Mouse (Mus musculus): ENCODE results near the gene Gnptg. TPM values are rescaled to one million over a fixed set of nuclear protein-coding genes. Genes with fewer than 3 reads are reported as not detected.

The Gnptg gene
- 99.6 and 110 TPM in 2 replicates for polyA plus RNA-seq (2015; fragmentation: Nextera tagmentation; extraction: Ambion mirVana)

DNA sequence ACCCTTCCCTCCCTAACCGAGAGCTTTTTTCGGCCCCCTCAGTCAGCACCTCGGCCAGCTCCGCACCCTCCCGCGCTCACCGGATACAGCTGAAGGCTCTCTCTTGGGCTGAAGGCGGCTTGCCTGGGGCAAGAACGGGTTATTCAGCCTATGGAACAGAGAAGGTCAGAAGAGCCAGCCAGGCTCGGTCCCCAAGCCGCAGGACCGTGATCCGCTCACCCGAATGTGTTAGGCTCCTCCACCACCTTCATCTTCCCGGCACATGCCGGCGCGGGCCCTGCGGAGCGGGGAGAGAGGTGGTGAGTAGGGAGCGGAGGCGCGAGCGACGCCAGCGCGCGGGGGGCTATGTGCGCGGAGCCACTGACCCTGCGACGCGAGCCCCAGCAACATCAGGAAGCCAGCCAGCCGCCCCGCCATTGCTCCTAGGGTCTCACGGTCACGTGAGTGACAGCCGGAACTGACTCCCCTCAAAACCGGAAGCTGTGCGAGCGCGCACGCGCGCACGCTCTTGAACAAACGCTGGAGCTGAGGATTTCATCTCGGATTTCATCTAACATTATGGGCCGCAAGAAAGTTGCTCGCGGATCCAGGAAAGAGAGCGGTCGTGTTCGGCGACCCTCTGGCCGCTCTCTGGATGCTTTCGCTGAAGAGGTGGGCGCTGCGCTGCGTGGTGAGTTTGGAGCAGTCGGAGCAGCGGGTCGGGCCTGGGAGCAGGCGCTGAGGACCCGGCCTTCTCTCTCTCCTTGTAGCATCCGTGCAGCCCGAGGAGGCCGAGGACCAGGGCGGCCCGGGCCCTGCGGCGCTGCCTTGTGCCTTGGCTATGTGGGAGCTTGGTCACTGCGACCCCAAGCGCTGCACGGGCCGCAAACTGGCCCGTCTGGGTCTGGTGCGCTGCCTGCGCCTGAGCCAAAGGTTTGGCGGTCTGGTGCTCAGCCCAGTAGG, at the start of gene Gnptg, which contains the start of gene Tsr3:
Gene Gnptg (minus strand): TSS at position 430 of the 942 bp plus-strand sequence.
Gene Tsr3 (plus strand): TSS at position 476 of the 942 bp plus-strand sequence.
- Histone ChIP-seq H3K27ac (replicated peaks) (peak within 1 kb of the TSS; percentile 86), H3K9me3 (replicated peaks) (no peaks in the 10 kb centered on the region), H3K36me3 (peaks cover 55% of the 10 kb centered on the region), H3K27me3 (replicated peaks) (no peaks in the 10 kb centered on the region), H3K4me3 (replicated peaks) (peak within 1 kb of the TSS; percentile 100), H3K4me2 (peak within 1 kb of the TSS; percentile 95), H3K4me1 (peaks cover 28% of the 10 kb centered on the region), H3K9ac (replicated peaks) (peak within 1 kb of the TSS; percentile 99)
- WGBS = under 1% methylated on average over 80 of the region's 80 CpGs
- peak; percentile 88 for ATAC-seq (ENCODE audit: low FRiP score)

DNA sequence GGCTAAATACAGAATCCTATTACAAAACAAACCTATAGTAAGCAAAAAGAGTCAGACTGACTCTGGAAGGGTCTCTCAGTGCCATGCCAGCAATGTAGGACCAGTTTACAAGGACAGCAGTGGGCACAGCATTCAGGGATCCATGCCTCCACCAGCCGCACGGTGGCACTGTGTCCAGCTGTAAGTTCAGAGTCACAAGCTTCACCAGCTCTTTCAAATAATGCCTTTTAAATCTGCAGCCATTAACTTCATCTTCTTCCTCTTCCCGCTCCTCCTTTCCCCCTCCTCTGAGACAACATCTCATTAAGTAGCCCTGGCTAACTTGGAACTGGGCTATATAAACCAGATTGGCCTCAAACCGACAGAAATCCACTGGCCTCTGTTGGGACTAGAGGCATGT, 48.9 kb upstream of the Gnptg start:
- no peak for ATAC-seq (ENCODE audit: low FRiP score)
- no peaks in the 10 kb centered on the region for H3K36me3 ChIP-seq
- no peaks in the 10 kb centered on the region for H3K4me1 ChIP-seq
- no peaks in the 10 kb centered on the region for H3K27me3 ChIP-seq (replicated peaks)
- 16% methylated on average over 4 of the region's 4 CpGs for WGBS
- no peaks in the 10 kb centered on the region for H3K9me3 ChIP-seq (replicated peaks)
- H3K4me3 ChIP-seq (replicated peaks) = no peak overlapping the region
- no peak overlapping the region for H3K27ac ChIP-seq (replicated peaks)
- H3K4me2 ChIP-seq = no peak overlapping the region
- no peak overlapping the region for H3K9ac ChIP-seq (replicated peaks)

DNA sequence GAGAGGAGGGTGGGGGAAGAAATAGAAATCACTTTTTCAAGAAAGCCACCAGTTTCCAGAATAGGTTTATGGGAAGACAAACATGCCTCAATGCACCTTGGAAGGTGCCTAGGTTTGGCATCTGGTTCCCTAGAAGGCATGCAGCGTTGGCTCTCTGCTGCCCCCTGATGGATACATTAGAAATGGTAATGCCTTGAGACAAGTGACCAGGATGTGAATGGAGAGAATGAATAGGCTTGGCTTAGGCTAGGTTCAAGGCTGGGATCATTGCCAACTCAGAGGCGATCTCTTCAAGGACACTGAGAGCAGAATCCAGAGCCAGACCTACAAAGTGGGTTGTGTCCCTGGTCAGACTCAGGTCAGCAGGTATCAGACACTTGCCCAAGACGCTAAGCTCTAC, 45.1 kb upstream of the Gnptg start:
- Histone ChIP-seq H3K4me3 (replicated peaks) (no peak overlapping the region), H3K27me3 (replicated peaks) (no peaks in the 10 kb centered on the region), H3K9ac (replicated peaks) (no peak overlapping the region), H3K4me1 (no peaks in the 10 kb centered on the region), H3K36me3 (no peaks in the 10 kb centered on the region), H3K9me3 (replicated peaks) (no peaks in the 10 kb centered on the region), H3K4me2 (no peak overlapping the region), H3K27ac (replicated peaks) (no peak overlapping the region)
- WGBS = 29% methylated on average over 3 of the region's 3 CpGs
- ATAC-seq (ENCODE audit: low FRiP score) = no peak

DNA sequence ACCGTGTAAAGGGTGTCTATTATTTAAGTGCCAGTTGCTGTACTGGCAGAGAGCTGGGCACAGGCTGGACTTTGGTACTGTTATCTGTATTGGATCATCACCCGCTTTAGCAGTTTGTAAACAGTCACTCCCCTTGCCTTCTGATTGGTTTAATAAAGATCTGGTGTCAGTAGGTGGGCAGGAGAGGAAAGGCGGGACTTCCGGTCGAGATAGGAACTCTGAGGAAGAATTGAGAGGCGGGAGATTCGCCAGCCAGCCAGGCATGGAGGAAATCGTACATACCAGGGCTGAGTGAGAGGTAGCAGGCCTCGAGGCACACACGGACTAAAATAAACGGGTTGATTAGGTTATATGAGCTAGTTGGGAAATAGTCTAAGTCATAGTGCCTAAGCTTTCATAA, 42.2 kb upstream of the Gnptg start:
- H3K9me3 ChIP-seq (replicated peaks) = no peaks in the 10 kb centered on the region
- H3K4me1 ChIP-seq = no peaks in the 10 kb centered on the region
- peak overlapping the region; percentile 13; the same call in 1 of the 2 replicates for H3K4me2 ChIP-seq
- no peak overlapping the region for H3K9ac ChIP-seq (replicated peaks)
- ATAC-seq (ENCODE audit: low FRiP score) = no peak
- H3K27me3 ChIP-seq (replicated peaks) = peaks cover 2% of the 10 kb centered on the region; the same call in 1 of the 2 replicates
- WGBS = 54% methylated on average over 11 of the region's 11 CpGs
- H3K36me3 ChIP-seq = no peaks in the 10 kb centered on the region
- H3K27ac ChIP-seq (replicated peaks) = no peak overlapping the region
- no peak overlapping the region for H3K4me3 ChIP-seq (replicated peaks)

DNA sequence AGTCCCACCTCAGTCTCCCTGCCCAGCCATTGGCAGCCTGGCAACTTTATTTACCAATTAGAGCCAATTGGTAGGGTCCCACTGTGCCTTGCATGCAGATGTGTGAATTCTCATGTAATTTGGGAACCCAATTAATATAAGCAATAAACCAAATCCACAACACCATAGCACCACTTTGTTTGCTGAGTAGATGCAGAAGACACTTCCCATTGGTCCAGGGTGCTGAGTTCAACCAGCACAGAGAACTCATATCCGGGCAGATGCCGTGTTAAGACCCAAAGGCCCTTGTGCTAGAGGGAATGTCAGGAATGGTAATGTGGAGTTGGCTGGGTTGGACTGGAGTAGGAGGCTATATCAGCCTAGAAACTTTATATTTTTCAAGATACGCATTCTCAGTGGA, 35.9 kb upstream of the Gnptg start:
- peaks cover 26% of the 10 kb centered on the region for H3K4me1 ChIP-seq
- H3K27me3 ChIP-seq (replicated peaks) = peaks cover 2% of the 10 kb centered on the region; the same call in 1 of the 2 replicates
- H3K9ac ChIP-seq (replicated peaks) = no peak overlapping the region
- no peak overlapping the region for H3K4me3 ChIP-seq (replicated peaks)
- no peak for ATAC-seq (ENCODE audit: low FRiP score)
- no peaks in the 10 kb centered on the region for H3K9me3 ChIP-seq (replicated peaks)
- H3K4me2 ChIP-seq = no peak overlapping the region
- no peak overlapping the region for H3K27ac ChIP-seq (replicated peaks)
- no peaks in the 10 kb centered on the region for H3K36me3 ChIP-seq
- WGBS = 89% methylated on average over 3 of the region's 3 CpGs

DNA sequence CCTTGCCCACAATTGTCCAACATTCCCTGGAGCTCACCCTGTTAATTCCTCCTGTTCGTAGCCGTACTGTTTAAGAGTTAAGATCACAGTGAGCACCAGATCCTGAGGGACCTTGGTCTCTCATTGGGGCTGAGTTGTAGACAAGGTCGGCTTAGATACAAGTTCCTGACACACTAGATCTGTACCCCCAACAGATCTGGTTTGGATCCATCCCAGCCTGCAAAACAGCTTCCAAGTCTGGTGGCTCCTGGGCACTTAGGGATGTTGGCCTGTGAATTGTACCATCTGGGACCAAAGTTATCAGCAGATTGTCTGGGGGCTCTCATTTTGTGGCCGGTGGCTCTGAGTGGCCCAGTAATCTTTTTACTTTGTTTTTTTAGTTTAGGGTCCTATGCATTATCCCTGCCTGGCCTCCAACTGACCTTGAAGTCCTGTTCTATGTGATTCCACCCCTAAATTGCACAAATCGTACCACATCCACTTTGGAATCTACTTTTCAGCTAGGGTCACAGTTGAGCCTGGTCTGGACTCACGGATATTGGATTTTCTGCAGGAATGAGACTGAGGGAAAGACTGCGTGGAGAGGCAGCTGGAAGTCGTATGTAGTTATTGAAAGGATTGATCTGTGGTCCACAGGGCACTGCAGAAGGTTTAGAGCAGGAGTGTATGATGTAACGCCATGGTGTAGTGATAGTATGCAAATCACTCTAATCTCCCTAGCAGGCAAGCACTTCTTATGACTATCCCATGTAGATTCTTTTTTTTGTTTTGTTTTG, 34.8 kb upstream of the Gnptg start, which contains the start of gene Ube2i:
Gene Ube2i (minus strand): TSS at position 52 of the 776 bp plus-strand sequence.
- WGBS = 81% methylated on average over 9 of the region's 9 CpGs
- Histone ChIP-seq H3K36me3 (no peaks in the 10 kb centered on the region), H3K27ac (replicated peaks) (peak within 1 kb of the TSS; percentile 99), H3K9ac (replicated peaks) (peak within 1 kb of the TSS; percentile 79), H3K4me1 (peaks cover 36% of the 10 kb centered on the region), H3K27me3 (replicated peaks) (peaks cover 2% of the 10 kb centered on the region; the same call in 1 of the 2 replicates), H3K4me3 (replicated peaks) (peak within 1 kb of the TSS; percentile 74), H3K4me2 (peak within 1 kb of the TSS; percentile 56), H3K9me3 (replicated peaks) (no peaks in the 10 kb centered on the region)
- ATAC-seq (ENCODE audit: low FRiP score) = no peak

DNA sequence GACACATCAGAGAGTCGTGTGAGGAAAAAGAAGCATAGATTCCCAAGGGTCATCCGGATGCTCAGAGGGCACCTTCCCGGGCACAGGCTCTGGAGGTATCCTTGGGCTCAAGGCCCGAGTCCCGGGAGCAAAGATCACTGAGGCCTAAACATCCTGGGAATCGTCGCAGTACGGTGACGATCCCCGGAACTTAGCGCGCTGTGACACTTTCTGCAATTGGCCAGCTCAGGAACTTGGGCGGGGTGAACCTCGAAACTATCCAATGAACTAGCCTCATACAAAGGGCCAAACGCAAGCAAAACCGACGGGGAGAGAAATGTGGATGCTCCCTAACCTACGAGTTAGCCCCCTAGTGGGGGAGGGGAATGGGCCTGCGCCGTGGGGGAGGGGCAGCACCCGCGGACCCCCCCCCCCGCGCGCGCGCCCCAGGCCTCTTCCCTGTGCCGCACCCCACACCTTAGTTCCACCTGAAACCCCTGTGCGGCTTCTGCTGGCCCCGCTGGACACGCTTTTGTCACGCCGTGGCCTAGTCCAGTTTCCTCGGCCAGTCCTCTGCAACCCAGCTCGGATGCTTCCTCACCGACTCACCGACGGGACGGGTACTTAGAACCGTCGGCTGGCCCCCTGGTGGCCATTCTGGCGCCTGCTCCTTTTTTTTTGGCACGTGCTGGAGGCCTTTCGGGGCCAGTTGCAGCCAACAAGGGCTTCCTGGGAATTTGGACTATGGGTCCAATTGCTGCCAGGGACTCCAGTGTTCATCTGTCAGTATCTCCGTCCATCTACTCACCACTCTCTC, 34.0 kb upstream of the Gnptg start:
- peak overlapping the region; percentile 74 for H3K4me3 ChIP-seq (replicated peaks)
- peak overlapping the region; percentile 99 for H3K27ac ChIP-seq (replicated peaks)
- H3K36me3 ChIP-seq = peaks cover 6% of the 10 kb centered on the region
- H3K9me3 ChIP-seq (replicated peaks) = no peaks in the 10 kb centered on the region
- peaks cover 42% of the 10 kb centered on the region for H3K4me1 ChIP-seq
- peaks cover 2% of the 10 kb centered on the region; the same call in 1 of the 2 replicates for H3K27me3 ChIP-seq (replicated peaks)
- H3K4me2 ChIP-seq = peak overlapping the region; percentile 56
- WGBS = under 1% methylated on average over 34 of the region's 45 CpGs
- H3K9ac ChIP-seq (replicated peaks) = peak overlapping the region; percentile 79
- ATAC-seq (ENCODE audit: low FRiP score) = peak; percentile 84

DNA sequence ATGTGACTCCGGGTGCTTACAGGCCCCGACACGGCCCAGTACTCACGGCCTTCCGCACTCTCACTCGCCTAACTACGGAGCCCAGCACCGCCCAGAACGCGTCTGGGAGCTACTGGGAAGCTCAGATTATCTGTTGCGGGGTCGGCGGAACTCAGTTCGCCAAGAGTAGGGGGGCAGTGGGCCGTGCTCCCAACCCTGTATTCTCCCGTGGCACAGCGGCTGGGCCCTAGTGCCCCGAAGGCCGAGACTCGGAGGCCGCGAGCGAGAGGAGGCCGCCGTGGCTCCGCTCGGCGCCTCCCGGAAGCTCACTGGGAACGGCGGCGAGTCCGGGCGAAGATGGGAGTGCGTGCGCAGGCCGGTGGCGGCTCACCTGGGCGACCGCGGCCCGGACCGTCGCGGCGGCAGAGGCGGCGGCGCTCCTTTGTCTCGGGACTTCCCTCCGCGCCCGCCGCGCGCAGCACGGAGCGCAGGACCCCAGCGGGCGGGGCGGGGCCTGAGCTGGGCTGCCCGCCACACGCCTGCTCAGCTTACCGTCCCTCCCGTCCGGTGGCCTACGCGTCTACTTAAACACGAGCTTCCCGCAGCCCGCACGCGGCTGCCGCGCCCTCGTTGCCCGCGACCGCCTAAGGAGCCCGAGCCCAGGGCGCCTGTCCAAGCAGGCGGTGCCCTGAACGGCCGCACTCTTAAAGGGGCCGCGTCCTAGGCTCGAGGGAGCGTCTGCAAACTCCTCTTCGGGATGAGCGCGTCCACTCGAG, 33.2 kb upstream of the Gnptg start:
- under 1% methylated on average over 86 of the region's 92 CpGs for WGBS
- peak; percentile 92 for ATAC-seq (ENCODE audit: low FRiP score)
- peaks cover 13% of the 10 kb centered on the region for H3K36me3 ChIP-seq
- H3K27me3 ChIP-seq (replicated peaks) = 0 out of 2 replicates have a peak, but pooled peaks cover 2% of the 10 kb centered on the region
- H3K9me3 ChIP-seq (replicated peaks) = no peaks in the 10 kb centered on the region
- peak overlapping the region; percentile 79 for H3K9ac ChIP-seq (replicated peaks)
- peaks cover 42% of the 10 kb centered on the region for H3K4me1 ChIP-seq
- H3K27ac ChIP-seq (replicated peaks) = peak overlapping the region; percentile 99
- peak overlapping the region; percentile 97 for H3K4me2 ChIP-seq
- peak overlapping the region; percentile 74 for H3K4me3 ChIP-seq (replicated peaks)

DNA sequence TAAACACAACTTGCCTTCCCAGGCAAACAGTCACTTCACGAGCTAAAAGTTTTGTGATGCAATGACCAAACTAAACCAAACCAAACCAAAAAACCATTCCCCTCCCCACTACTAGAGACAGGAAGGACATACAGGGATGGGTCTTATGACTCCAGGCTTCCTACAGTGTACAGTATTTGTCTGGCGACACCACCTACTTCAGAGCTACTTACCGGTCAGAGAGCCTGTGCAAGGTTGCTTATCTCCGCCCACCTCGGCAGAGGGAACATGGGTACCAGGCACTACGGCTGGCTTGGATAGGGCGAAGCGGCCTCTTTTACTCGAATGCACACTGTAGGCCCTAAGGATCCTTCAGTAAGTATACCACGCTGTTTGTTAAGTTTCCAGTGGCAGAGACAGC, 32.4 kb upstream of the Gnptg start:
- peaks cover 21% of the 10 kb centered on the region for H3K36me3 ChIP-seq

DNA sequence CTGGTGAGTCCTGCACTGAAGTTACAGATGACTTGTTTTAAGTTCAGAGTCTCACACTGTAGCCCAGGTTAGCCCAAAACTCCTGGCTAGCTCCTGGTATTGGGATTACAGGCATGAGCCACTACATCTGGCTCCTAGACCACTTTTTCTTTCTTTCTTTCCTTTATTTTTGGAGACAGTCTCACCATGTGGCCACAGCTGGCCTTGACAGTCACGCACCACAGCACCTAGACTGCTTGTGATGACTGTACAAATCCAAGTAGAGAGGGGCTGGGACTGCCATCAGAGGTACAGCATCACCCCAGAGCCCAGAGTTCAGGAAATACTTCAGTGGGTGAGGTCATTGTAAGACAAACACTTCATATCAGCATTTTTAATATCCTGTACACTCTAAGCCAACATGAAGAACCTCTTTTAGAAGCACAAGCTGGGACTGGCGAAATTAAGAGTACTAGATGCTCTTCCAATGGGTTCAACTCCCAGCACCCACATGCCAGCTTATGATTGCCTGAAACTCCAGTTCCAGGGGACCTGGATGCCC, 30.9 kb upstream of the Gnptg start:
- Histone ChIP-seq H3K36me3 (peaks cover 36% of the 10 kb centered on the region), H3K4me3 (replicated peaks) (peak overlapping the region; percentile 74), H3K27ac (replicated peaks) (no peak overlapping the region), H3K4me2 (peak overlapping the region; percentile 97), H3K4me1 (peaks cover 42% of the 10 kb centered on the region), H3K27me3 (replicated peaks) (no peaks in the 10 kb centered on the region), H3K9ac (replicated peaks) (no peak overlapping the region), H3K9me3 (replicated peaks) (no peaks in the 10 kb centered on the region)
- ATAC-seq (ENCODE audit: low FRiP score) = no peak
- 92% methylated on average over 2 of the region's 2 CpGs for WGBS

More for the DNA sequence above, 32.4 kb upstream of the Gnptg start:
- 0% methylated on average over 10 of the region's 10 CpGs for WGBS
- Histone ChIP-seq H3K4me1 (peaks cover 42% of the 10 kb centered on the region), H3K27me3 (replicated peaks) (no peaks in the 10 kb centered on the region), H3K27ac (replicated peaks) (peak overlapping the region; percentile 99), H3K9ac (replicated peaks) (peak overlapping the region; percentile 79), H3K4me3 (replicated peaks) (peak overlapping the region; percentile 74), H3K9me3 (replicated peaks) (no peaks in the 10 kb centered on the region), H3K4me2 (peak overlapping the region; percentile 97)
- ATAC-seq (ENCODE audit: low FRiP score) = no peak
